Mouse (Mus musculus): Measurements from ENCODE around the gene Fsd2. TPM values are rescaled to one million over a fixed set of nuclear protein-coding genes. Genes with fewer than 3 reads are reported as not detected.

Gene Fsd2
- polyA plus RNA-seq, 1 experiment from 2014 or later: 0.15 TPM

DNA sequence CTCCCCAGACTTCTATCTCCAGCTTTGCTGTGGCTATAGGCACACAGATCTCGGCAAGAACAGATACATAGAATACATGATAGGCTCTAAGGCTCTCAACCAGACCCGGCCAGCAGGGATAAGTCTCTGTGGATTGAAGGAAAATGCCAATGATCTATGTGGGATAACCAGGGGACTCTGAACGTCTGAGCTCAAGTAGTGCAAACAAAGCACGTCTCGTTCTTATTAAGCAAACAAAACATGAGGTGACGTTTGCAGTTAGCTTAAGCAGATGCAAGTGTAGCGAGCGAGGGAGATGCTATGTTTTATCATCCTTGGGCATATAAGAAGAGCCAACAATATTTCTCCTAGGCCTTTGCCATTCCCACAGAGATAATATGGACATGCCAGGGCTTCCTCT, 23.8 kb downstream of the Fsd2 start:
- 83% methylated on average over 8 of the region's 8 CpGs for WGBS
- Histone ChIP-seq H3K36me3 (ENCODE audit: control insufficient read depth, insufficient read depth, low read length) (no peaks in the 10 kb centered on the region), H3K4me2 (ENCODE audit: low read depth, low read length, severe bottlenecking) (no peak overlapping the region), H3K9ac (ENCODE audit: low read length) (no peak overlapping the region), H3K9me3 (ENCODE audit: control insufficient read depth, low read length) (no peaks in the 10 kb centered on the region), H3K27me3 (ENCODE audit: control insufficient read depth, insufficient read depth, low read length) (no peaks in the 10 kb centered on the region), H3K4me3 (ENCODE audit: low read depth, low read length) (no peak overlapping the region), H3K4me1 (replicated peaks; ENCODE audit: control insufficient read depth, insufficient read depth, low read length) (0 out of 2 replicates have a peak, but pooled peaks cover 3% of the 10 kb centered on the region), H3K27ac (ENCODE audit: low read depth, low read length) (no peak overlapping the region)
- no peak for DNase-seq (ENCODE audit: low spot score)
- no peak for ATAC-seq (replicated peaks; ENCODE audit: low FRiP score)

DNA sequence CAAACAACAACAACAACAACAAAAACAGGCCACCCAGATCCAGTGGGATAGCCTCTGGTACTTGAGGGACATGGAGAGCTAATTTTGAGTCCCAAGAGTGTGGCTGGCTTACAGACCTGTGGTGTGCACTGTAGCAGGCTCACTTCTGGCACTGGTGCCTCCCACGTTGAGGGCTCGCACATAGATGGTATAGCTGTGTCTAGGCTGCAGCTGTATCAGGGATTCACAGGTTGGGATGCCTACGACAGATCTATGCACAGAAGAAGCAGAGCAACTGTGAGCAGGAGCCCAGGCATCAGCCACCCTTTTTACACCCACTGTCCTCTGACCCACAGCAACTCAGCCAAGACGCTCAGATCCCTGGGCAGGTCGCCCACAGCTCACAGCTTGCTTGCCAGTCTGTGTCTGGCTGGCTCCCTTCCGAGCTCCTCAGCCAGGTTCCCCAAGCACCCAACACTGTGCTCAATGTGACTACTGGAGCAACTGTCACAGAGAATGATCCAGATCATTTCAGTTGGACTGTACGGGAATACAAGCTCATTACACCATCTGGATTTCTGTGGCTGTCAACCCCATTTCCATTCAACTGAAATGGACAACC, 24.7 kb downstream of the Fsd2 start:
- WGBS: 84% methylated on average over 7 of the region's 7 CpGs
- no peak overlapping the region for H3K4me3 ChIP-seq (ENCODE audit: low read depth, low read length)
- H3K36me3 ChIP-seq (ENCODE audit: control insufficient read depth, insufficient read depth, low read length): no peaks in the 10 kb centered on the region
- H3K9me3 ChIP-seq (ENCODE audit: control insufficient read depth, low read length): no peaks in the 10 kb centered on the region
- no peak overlapping the region for H3K4me2 ChIP-seq (ENCODE audit: low read depth, low read length, severe bottlenecking)
- 0 out of 2 replicates have a peak, but pooled peaks cover 3% of the 10 kb centered on the region for H3K4me1 ChIP-seq (replicated peaks; ENCODE audit: control insufficient read depth, insufficient read depth, low read length)
- DNase-seq (ENCODE audit: low spot score) (no peak), ATAC-seq (replicated peaks; ENCODE audit: low FRiP score) (no peak)
- H3K9ac ChIP-seq (ENCODE audit: low read length): no peak overlapping the region
- H3K27ac ChIP-seq (ENCODE audit: low read depth, low read length): no peak overlapping the region
- no peaks in the 10 kb centered on the region for H3K27me3 ChIP-seq (ENCODE audit: control insufficient read depth, insufficient read depth, low read length)

DNA sequence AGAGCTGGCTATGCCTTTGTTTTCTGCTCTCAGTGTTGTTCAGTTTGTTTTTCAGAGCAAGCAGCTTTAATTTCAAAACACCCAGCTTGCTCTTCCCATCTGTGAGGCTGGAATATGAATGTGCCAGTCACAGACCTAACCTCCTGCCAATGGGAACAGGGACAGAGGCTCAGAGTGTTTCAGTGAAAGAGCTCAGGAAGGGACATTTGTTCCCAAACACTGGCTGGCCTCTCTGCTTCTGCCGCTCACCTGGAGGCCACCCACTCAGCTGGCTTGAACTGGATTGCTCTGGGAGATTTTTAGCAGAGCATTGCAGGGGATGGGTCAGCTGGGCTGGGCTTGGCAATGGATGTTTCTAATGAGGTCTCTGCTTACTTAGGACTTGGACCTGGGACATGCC, 25.7 kb downstream of the Fsd2 start:
- Histone ChIP-seq H3K27me3 (ENCODE audit: control insufficient read depth, insufficient read depth, low read length) (no peaks in the 10 kb centered on the region), H3K27ac (ENCODE audit: low read depth, low read length) (no peak overlapping the region), H3K36me3 (ENCODE audit: control insufficient read depth, insufficient read depth, low read length) (no peaks in the 10 kb centered on the region), H3K4me3 (ENCODE audit: low read depth, low read length) (no peak overlapping the region), H3K4me1 (replicated peaks; ENCODE audit: control insufficient read depth, insufficient read depth, low read length) (0 out of 2 replicates have a peak, but pooled peaks cover 3% of the 10 kb centered on the region), H3K9ac (ENCODE audit: low read length) (no peak overlapping the region), H3K4me2 (ENCODE audit: low read depth, low read length, severe bottlenecking) (no peak overlapping the region), H3K9me3 (ENCODE audit: control insufficient read depth, low read length) (no peaks in the 10 kb centered on the region)
- DNase-seq (ENCODE audit: low spot score) (no peak), ATAC-seq (replicated peaks; ENCODE audit: low FRiP score) (no peak)
- WGBS: 46% methylated on average over 1 of the region's 1 CpGs

DNA sequence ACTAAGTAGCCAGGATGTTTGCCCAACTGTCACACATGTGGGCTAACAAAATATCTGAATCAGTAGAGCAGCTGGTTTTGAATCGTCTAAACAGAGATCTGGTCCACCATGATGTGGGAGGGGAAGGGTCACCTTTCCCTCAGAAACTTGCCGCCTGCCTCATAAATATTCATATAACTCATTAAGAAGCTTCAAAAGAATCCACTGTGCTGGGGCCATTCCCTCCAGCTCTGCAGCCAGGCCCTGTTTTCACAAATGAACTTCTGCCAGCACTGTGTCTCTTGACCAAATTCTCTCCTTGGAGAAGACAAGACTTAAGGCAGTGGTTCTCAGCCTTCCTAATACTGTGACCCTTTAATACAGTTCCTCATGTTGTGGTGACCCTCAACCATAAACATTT, 27.2 kb downstream of the Fsd2 start:
- Histone ChIP-seq H3K9me3 (ENCODE audit: control insufficient read depth, low read length) (no peaks in the 10 kb centered on the region), H3K27ac (ENCODE audit: low read depth, low read length) (peak overlapping the region; percentile 38; the same call in 1 of the 2 replicates)
- ATAC-seq (replicated peaks; ENCODE audit: low FRiP score): 0 out of 2 replicates have a peak, but pooled peaks have one; percentile 58

DNA sequence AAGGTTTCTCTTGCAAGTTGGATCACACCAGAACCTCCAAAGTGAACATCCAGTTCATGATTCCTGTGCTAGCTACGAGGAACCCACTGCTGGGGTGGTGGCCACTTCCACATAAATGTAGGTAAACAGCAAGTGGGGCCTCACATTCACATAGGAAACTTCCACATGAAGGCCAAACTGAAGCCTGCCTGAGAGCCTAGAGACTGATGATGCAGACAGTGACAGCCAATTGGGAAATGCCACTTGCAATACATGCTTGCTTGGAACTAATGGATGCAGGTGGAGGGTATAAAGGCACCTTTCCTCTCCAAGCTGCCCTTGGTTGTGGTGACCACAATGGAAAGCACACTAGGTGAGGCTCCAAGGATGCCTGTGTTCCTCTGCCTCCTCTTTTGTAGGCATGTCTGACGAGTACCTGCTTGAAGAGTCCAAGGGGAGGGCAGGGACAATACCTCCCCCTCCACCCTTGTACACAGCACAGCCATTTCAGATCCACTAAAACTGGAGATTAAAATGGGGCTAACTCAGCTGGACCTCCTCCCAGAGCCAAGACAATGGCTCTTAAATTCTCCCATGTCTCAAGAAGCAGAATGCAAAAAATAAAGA, 28.6 kb downstream of the Fsd2 start:
- DNase-seq (ENCODE audit: low spot score) (no peak), ATAC-seq (replicated peaks; ENCODE audit: low FRiP score) (no peak)
- Histone ChIP-seq H3K4me1 (replicated peaks; ENCODE audit: control insufficient read depth, insufficient read depth, low read length) (0 out of 2 replicates have a peak, but pooled peaks cover 3% of the 10 kb centered on the region), H3K9me3 (ENCODE audit: control insufficient read depth, low read length) (peaks cover 5% of the 10 kb centered on the region), H3K4me2 (ENCODE audit: low read depth, low read length, severe bottlenecking) (no peak overlapping the region), H3K27ac (ENCODE audit: low read depth, low read length) (no peak overlapping the region), H3K36me3 (ENCODE audit: control insufficient read depth, insufficient read depth, low read length) (peaks cover 9% of the 10 kb centered on the region), H3K9ac (ENCODE audit: low read length) (no peak overlapping the region), H3K4me3 (ENCODE audit: low read depth, low read length) (no peak overlapping the region), H3K27me3 (ENCODE audit: control insufficient read depth, insufficient read depth, low read length) (no peaks in the 10 kb centered on the region)
- 70% methylated on average over 2 of the region's 2 CpGs for WGBS

More for the DNA sequence above, 27.2 kb downstream of the Fsd2 start:
- no peak for DNase-seq (ENCODE audit: low spot score)
- Histone ChIP-seq H3K36me3 (ENCODE audit: control insufficient read depth, insufficient read depth, low read length) (peaks cover 3% of the 10 kb centered on the region), H3K9ac (ENCODE audit: low read length) (no peak overlapping the region), H3K4me3 (ENCODE audit: low read depth, low read length) (no peak overlapping the region), H3K4me1 (replicated peaks; ENCODE audit: control insufficient read depth, insufficient read depth, low read length) (0 out of 2 replicates have a peak, but pooled peaks cover 3% of the 10 kb centered on the region), H3K4me2 (ENCODE audit: low read depth, low read length, severe bottlenecking) (no peak overlapping the region), H3K27me3 (ENCODE audit: control insufficient read depth, insufficient read depth, low read length) (no peaks in the 10 kb centered on the region)
- WGBS: 9% methylated on average over 2 of the region's 2 CpGs

DNA sequence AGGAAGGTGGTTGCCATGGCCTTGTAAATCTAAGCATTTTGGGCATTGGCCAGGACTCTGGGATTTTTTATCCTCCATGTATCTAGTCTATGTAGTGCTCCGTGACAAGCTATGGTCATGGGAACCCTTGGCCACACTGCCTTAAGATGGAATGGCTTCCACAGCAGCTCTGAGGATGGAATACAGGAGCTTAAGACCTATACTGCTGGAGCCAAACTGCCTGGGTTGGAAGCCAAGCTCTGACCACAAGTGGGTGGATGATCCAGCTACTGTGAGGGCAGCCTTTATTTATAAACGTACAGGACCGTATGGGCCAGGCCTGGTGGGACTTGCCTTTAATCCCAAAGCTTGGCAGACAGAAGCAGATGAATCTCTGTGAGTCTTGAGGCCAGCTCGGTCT, 30.3 kb downstream of the Fsd2 start:
- no peak for DNase-seq (ENCODE audit: low spot score)
- no peak overlapping the region for H3K4me3 ChIP-seq (ENCODE audit: low read depth, low read length)
- 96% methylated on average over 4 of the region's 4 CpGs for WGBS
- ATAC-seq (replicated peaks; ENCODE audit: low FRiP score): no peak
- H3K36me3 ChIP-seq (ENCODE audit: control insufficient read depth, insufficient read depth, low read length): peaks cover 19% of the 10 kb centered on the region
- H3K4me2 ChIP-seq (ENCODE audit: low read depth, low read length, severe bottlenecking): no peak overlapping the region
- no peak overlapping the region for H3K27ac ChIP-seq (ENCODE audit: low read depth, low read length)
- H3K9me3 ChIP-seq (ENCODE audit: control insufficient read depth, low read length): peaks cover 5% of the 10 kb centered on the region
- H3K27me3 ChIP-seq (ENCODE audit: control insufficient read depth, insufficient read depth, low read length): no peaks in the 10 kb centered on the region
- 0 out of 2 replicates have a peak, but pooled peaks cover 3% of the 10 kb centered on the region for H3K4me1 ChIP-seq (replicated peaks; ENCODE audit: control insufficient read depth, insufficient read depth, low read length)
- no peak overlapping the region for H3K9ac ChIP-seq (ENCODE audit: low read length)

DNA sequence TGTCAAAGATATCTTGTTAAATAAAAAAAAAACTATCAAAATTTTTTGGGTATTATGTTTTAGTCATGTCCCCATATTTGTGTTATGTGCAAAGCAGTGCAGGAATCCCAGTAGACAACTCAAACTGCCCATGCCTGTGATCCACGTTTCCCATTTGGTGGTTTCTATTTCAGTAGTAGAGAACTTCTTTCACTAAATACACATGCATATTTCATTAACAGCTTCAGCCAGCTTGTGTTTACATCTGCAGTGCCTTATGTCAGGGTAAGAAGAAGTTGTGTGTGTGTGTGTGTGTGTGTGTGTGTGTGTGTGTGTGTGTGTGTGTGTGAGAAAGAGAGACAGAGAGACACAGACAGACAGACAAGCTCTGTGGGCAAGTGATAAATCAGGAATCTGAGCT, 35.3 kb downstream of the Fsd2 start:
- no peak for DNase-seq (ENCODE audit: low spot score)
- no peak overlapping the region for H3K9ac ChIP-seq (ENCODE audit: low read length)
- peaks cover 5% of the 10 kb centered on the region for H3K9me3 ChIP-seq (ENCODE audit: control insufficient read depth, low read length)
- H3K4me3 ChIP-seq (ENCODE audit: low read depth, low read length): no peak overlapping the region
- H3K27ac ChIP-seq (ENCODE audit: low read depth, low read length): no peak overlapping the region
- H3K4me2 ChIP-seq (ENCODE audit: low read depth, low read length, severe bottlenecking): no peak overlapping the region
- no peaks in the 10 kb centered on the region for H3K27me3 ChIP-seq (ENCODE audit: control insufficient read depth, insufficient read depth, low read length)
- no peak for ATAC-seq (replicated peaks; ENCODE audit: low FRiP score)
- no peaks in the 10 kb centered on the region for H3K4me1 ChIP-seq (replicated peaks; ENCODE audit: control insufficient read depth, insufficient read depth, low read length)
- WGBS: 89% methylated on average over 1 of the region's 1 CpGs
- H3K36me3 ChIP-seq (ENCODE audit: control insufficient read depth, insufficient read depth, low read length): peaks cover 22% of the 10 kb centered on the region

DNA sequence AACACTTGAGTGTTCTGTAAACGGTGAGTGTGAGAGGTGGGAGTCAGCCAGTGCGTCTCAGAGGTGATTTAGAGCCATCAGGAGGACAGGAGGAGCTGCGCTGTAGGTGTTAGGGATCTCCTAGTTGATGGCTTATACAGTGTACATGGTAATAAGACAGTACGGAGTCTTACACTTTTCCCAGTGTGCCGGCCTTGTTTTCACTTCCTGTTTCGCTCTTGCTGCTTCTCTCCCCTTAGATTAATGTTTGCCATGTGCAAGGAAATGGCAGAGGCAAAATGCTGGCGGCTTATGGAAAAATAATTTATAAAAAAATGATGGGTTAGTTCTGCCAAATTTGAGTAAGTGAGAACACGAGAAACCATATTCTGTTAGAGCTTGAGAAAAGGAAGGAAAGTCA, 37.8 kb downstream of the Fsd2 start:
- Histone ChIP-seq H3K4me2 (ENCODE audit: low read depth, low read length, severe bottlenecking) (no peak overlapping the region), H3K4me3 (ENCODE audit: low read depth, low read length) (no peak overlapping the region), H3K36me3 (ENCODE audit: control insufficient read depth, insufficient read depth, low read length) (peaks cover 13% of the 10 kb centered on the region; the same call in 1 of the 2 replicates), H3K27me3 (ENCODE audit: control insufficient read depth, insufficient read depth, low read length) (no peaks in the 10 kb centered on the region), H3K9ac (ENCODE audit: low read length) (no peak overlapping the region), H3K4me1 (replicated peaks; ENCODE audit: control insufficient read depth, insufficient read depth, low read length) (peaks cover 4% of the 10 kb centered on the region), H3K27ac (ENCODE audit: low read depth, low read length) (no peak overlapping the region), H3K9me3 (ENCODE audit: control insufficient read depth, low read length) (peaks cover 1% of the 10 kb centered on the region)
- DNase-seq (ENCODE audit: low spot score): no peak
- no peak for ATAC-seq (replicated peaks; ENCODE audit: low FRiP score)
- 95% methylated on average over 8 of the region's 8 CpGs for WGBS

DNA sequence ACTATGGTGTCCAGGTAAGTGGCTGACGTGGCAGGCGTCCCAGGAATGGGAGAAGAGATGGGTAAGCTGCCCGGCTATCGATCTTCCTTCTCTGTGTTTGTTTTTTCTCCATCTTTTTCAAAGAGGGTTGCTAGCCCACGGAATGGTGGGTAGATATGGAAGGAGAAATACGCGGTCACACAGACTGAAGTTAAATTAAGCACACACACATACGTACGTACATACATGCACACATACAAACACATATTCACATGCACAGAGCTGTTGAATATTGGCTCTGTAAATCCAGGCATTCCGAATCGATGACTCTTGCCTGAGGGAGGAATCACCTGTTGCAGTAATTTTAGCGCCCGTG, 43.1 kb downstream of the Fsd2 start:
- H3K4me2 ChIP-seq (ENCODE audit: low read depth, low read length, severe bottlenecking): peak overlapping the region; percentile 90
- no peaks in the 10 kb centered on the region; the same call in 1 of the 2 replicates for H3K36me3 ChIP-seq (ENCODE audit: control insufficient read depth, insufficient read depth, low read length)
- peaks cover 7% of the 10 kb centered on the region for H3K4me1 ChIP-seq (replicated peaks; ENCODE audit: control insufficient read depth, insufficient read depth, low read length)
- ATAC-seq (replicated peaks; ENCODE audit: low FRiP score) (peak; percentile 34; the same call in 1 of the 2 replicates), DNase-seq (ENCODE audit: low spot score) (no peak)
- H3K9ac ChIP-seq (ENCODE audit: low read length): peak overlapping the region; percentile 86
- WGBS: 11% methylated on average over 13 of the region's 13 CpGs
- H3K9me3 ChIP-seq (ENCODE audit: control insufficient read depth, low read length): no peaks in the 10 kb centered on the region
- H3K4me3 ChIP-seq (ENCODE audit: low read depth, low read length): peak overlapping the region; percentile 68
- peak overlapping the region; percentile 90 for H3K27ac ChIP-seq (ENCODE audit: low read depth, low read length)
- no peaks in the 10 kb centered on the region for H3K27me3 ChIP-seq (ENCODE audit: control insufficient read depth, insufficient read depth, low read length)

Measured in forebrain, embryonic 11.5 days (tissue).